Mouse (Mus musculus): ENCODE results near the gene Depdc1b. TPM values are rescaled to one million over a fixed set of nuclear protein-coding genes. Genes with fewer than 3 reads are reported as not detected.

Depdc1b gene
- total RNA-seq, 1 experiment, result 18.2 TPM

- H3K9me3 ChIP-seq (ENCODE audit: control insufficient read depth, insufficient read depth, low read depth, low read length), result peaks cover 10% of the 10 kb centered on the region
- DNase-seq (ENCODE audit: low read depth, low spot score), result no peak
- TF ChIP-seq HCFC1 (IDR thresholded peaks at IDR 0.05; ENCODE audit: borderline replicate concordance, insufficient read depth, low read length), result no peak
- TF ChIP-seq ZNF384 (IDR thresholded peaks at IDR 0.05; ENCODE audit: low read depth, low read length), result no peak
- no peak for TF ChIP-seq CHD2 (IDR thresholded peaks at IDR 0.05; ENCODE audit: low read depth, low read length)
- no peak for TF ChIP-seq MAFK (IDR thresholded peaks at IDR 0.05; ENCODE audit: insufficient read depth, low read depth, low read length)
- no peak overlapping the region for H3K9ac ChIP-seq (ENCODE audit: insufficient read depth, low read depth, low read length, poor library complexity, severe bottlenecking)
- H3K4me3 ChIP-seq (ENCODE audit: insufficient read depth in 1 of 2, low read depth in 1 of 2, low read length in 2 of 2, poor library complexity in 1 of 2, severe bottlenecking in 1 of 2), result no peak overlapping the region
- no peak overlapping the region for H3K27ac ChIP-seq (ENCODE audit: insufficient read depth, low read depth, low read length, poor library complexity, severe bottlenecking)
- H3K36me3 ChIP-seq (ENCODE audit: control insufficient read depth, insufficient read depth, low read length, poor library complexity, severe bottlenecking), result no peaks in the 10 kb centered on the region
- in situ Hi-C loops (cut with MboI; ENCODE audit: low sequenced_read_pairs in 2 of 2, unreplicated experiment in 2 of 2), result no loop called here
- no peaks in the 10 kb centered on the region for H3K4me1 ChIP-seq (ENCODE audit: control insufficient read depth in 2 of 2, insufficient read depth in 2 of 2, low read length in 2 of 2, poor library complexity in 1 of 2)
These were observed 122.9 kb downstream of the Depdc1b start for GRCm38 (mm10) chr13:108439012-108439411.

DNA sequence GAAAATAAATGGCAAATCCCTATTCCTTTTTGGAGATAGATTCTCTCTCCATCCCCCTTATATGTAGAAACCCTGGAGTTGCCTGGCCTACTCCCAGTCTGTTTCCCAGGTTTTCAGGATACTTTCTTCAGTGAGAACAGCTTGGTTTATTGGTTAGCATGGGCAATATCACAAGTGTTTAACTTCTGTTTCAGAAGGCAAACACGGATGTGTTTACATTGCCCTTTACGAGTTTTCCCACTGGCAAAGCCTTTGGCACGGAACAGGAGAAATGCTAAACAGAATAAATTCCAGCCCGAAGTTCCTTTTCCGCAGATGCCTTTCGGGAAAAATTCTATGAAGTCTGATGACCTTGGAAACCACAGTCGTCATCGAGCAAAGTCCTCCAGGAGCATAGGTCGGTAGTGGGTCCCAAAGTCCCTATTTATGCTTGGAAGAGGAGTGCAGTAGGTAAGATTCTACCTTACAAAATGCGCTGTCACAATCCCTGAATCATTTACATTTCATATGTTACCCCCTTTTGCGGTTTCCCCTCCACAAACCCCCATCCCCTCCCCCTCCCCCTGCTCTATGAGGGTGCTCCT lies 132.3 kb downstream of the Depdc1b start:
- TF ChIP-seq HCFC1 (IDR thresholded peaks at IDR 0.05; ENCODE audit: borderline replicate concordance, insufficient read depth, low read length) (no peak), CHD2 (IDR thresholded peaks at IDR 0.05; ENCODE audit: low read depth, low read length) (no peak), MAFK (IDR thresholded peaks at IDR 0.05; ENCODE audit: insufficient read depth, low read depth, low read length) (no peak), ZC3H11A (IDR thresholded peaks at IDR 0.05; ENCODE audit: borderline replicate concordance, low read depth, low read length) (no peak), ZNF384 (IDR thresholded peaks at IDR 0.05; ENCODE audit: low read depth, low read length) (no peak)
- no peak for DNase-seq (ENCODE audit: low read depth, low spot score)
- in situ Hi-C loops (cut with MboI; ENCODE audit: low sequenced_read_pairs in 2 of 2, unreplicated experiment in 2 of 2), result no loop called here

GRCm38 (mm10) chr13:108449116-108450097 lies 133.3 kb downstream of the Depdc1b start, which contains the start of gene Pde4d:
TSS of gene Pde4d (plus strand) at chr13:108449948.
- Histone ChIP-seq H3K9me3 (ENCODE audit: control insufficient read depth, insufficient read depth, low read depth, low read length) (no peaks in the 10 kb centered on the region), H3K9ac (ENCODE audit: insufficient read depth, low read depth, low read length, poor library complexity, severe bottlenecking) (no peak within 1 kb of the TSS), H3K27ac (ENCODE audit: insufficient read depth, low read depth, low read length, poor library complexity, severe bottlenecking) (no peak within 1 kb of the TSS), H3K4me1 (ENCODE audit: control insufficient read depth in 2 of 2, insufficient read depth in 2 of 2, low read length in 2 of 2, poor library complexity in 1 of 2) (no peaks in the 10 kb centered on the region), H3K4me3 (ENCODE audit: insufficient read depth in 1 of 2, low read depth in 1 of 2, low read length in 2 of 2, poor library complexity in 1 of 2, severe bottlenecking in 1 of 2) (no peak within 1 kb of the TSS), H3K36me3 (ENCODE audit: control insufficient read depth, insufficient read depth, low read length, poor library complexity, severe bottlenecking) (no peaks in the 10 kb centered on the region)
- in situ Hi-C loops (cut with MboI; ENCODE audit: low sequenced_read_pairs in 2 of 2, unreplicated experiment in 2 of 2), result no loop called here
- no peak for TF ChIP-seq ZC3H11A (IDR thresholded peaks at IDR 0.05; ENCODE audit: borderline replicate concordance, low read depth, low read length)
- TF ChIP-seq MAFK (IDR thresholded peaks at IDR 0.05; ENCODE audit: insufficient read depth, low read depth, low read length), result no peak
- no peak for TF ChIP-seq HCFC1 (IDR thresholded peaks at IDR 0.05; ENCODE audit: borderline replicate concordance, insufficient read depth, low read length)
- no peak for TF ChIP-seq ZNF384 (IDR thresholded peaks at IDR 0.05; ENCODE audit: low read depth, low read length)
- no peak for TF ChIP-seq CHD2 (IDR thresholded peaks at IDR 0.05; ENCODE audit: low read depth, low read length)
- no peak for DNase-seq (ENCODE audit: low read depth, low spot score)

More for the DNA sequence above, 132.3 kb downstream of the Depdc1b start:
- H3K4me1 ChIP-seq (ENCODE audit: control insufficient read depth in 2 of 2, insufficient read depth in 2 of 2, low read length in 2 of 2, poor library complexity in 1 of 2), result no peaks in the 10 kb centered on the region
- no peak overlapping the region for H3K9ac ChIP-seq (ENCODE audit: insufficient read depth, low read depth, low read length, poor library complexity, severe bottlenecking)
- H3K27ac ChIP-seq (ENCODE audit: insufficient read depth, low read depth, low read length, poor library complexity, severe bottlenecking), result no peak overlapping the region
- no peaks in the 10 kb centered on the region for H3K36me3 ChIP-seq (ENCODE audit: control insufficient read depth, insufficient read depth, low read length, poor library complexity, severe bottlenecking)
- no peaks in the 10 kb centered on the region for H3K9me3 ChIP-seq (ENCODE audit: control insufficient read depth, insufficient read depth, low read depth, low read length)
- H3K4me3 ChIP-seq (ENCODE audit: insufficient read depth in 1 of 2, low read depth in 1 of 2, low read length in 2 of 2, poor library complexity in 1 of 2, severe bottlenecking in 1 of 2), result no peak overlapping the region

- H3K9me3 ChIP-seq (ENCODE audit: control insufficient read depth, insufficient read depth, low read depth, low read length), result no peaks in the 10 kb centered on the region
- no peaks in the 10 kb centered on the region for H3K36me3 ChIP-seq (ENCODE audit: control insufficient read depth, insufficient read depth, low read length, poor library complexity, severe bottlenecking)
- H3K4me1 ChIP-seq (ENCODE audit: control insufficient read depth in 2 of 2, insufficient read depth in 2 of 2, low read length in 2 of 2, poor library complexity in 1 of 2), result no peaks in the 10 kb centered on the region
- no peak overlapping the region for H3K9ac ChIP-seq (ENCODE audit: insufficient read depth, low read depth, low read length, poor library complexity, severe bottlenecking)
- H3K27ac ChIP-seq (ENCODE audit: insufficient read depth, low read depth, low read length, poor library complexity, severe bottlenecking), result no peak overlapping the region
- no peak overlapping the region for H3K4me3 ChIP-seq (ENCODE audit: insufficient read depth in 1 of 2, low read depth in 1 of 2, low read length in 2 of 2, poor library complexity in 1 of 2, severe bottlenecking in 1 of 2)
- in situ Hi-C loops (cut with MboI; ENCODE audit: low sequenced_read_pairs in 2 of 2, unreplicated experiment in 2 of 2), result no loop called here
- no peak for TF ChIP-seq CHD2 (IDR thresholded peaks at IDR 0.05; ENCODE audit: low read depth, low read length)
- no peak for TF ChIP-seq MAFK (IDR thresholded peaks at IDR 0.05; ENCODE audit: insufficient read depth, low read depth, low read length)
- DNase-seq (ENCODE audit: low read depth, low spot score), result no peak
These were observed 135.0 kb downstream of the Depdc1b start for GRCm38 (mm10) chr13:108451122-108451521.

Measured in ES-E14 (cell line).